Mouse (Mus musculus): Measurements from ENCODE around the gene Afap1l2.

The Afap1l2 gene

DNA sequence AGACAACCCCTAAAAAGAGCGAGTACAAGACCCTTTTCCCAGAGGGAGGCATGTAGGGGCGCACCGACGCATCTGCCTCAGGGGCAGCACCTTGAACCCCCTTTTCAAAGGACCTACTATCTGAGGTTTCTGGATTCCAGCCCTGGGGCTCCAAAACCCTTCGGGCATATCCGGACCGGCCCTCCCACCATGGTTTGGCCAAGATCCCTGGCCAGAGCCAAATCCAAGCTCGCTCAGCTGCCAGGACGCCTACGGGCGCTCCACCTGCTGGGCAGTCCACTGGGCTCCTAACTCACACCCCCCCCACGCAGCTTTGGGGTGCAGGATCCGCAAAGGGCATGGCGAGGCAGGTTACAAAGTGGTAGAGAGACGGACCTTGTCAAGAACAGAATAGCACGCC lies 737 bp downstream of the Afap1l2 start:
- no peak for DNase-seq (ENCODE audit: low spot score in 2 of 2)

DNA sequence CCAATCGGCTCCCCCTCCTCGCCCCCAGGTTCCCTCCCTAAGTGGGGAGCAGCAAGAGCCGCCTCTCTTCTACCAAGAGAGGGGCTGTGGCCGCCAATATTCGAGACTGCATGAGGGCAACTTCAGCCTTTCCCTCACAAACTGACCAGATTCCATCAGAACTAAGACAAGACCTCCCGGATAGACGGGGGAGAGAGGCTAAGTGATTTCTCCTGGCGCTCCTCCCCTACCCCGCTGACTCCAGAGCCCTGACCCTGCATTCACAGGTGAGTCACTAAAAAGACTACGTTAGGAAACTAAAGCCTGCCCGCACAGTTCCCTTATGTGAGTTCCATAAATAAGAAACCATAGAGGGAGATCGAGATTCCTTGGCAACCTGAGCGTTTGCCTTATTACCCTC lies 1.2 kb downstream of the Afap1l2 start:
- no peak for DNase-seq (ENCODE audit: low spot score in 2 of 2)

DNA sequence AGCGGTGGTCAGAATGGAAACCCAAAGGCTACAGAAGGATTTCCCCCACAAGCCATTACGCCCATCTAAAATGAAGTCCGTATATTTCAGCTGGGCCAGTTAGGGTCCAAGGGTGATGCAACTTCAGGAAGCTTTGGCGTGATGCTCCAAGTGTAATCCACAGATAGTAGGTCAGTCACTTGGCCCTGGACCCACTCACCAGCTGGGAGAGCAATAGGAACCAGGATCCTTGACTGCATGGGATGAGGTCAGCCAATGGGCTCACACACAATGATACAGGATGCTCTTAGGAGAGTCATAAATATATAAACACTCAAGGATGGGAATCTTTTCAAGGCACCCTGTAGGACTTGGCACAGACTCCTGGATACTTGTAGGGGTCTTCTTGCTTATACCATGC lies 3.0 kb downstream of the Afap1l2 start:
- DNase-seq (ENCODE audit: low spot score in 2 of 2) = no peak

DNA sequence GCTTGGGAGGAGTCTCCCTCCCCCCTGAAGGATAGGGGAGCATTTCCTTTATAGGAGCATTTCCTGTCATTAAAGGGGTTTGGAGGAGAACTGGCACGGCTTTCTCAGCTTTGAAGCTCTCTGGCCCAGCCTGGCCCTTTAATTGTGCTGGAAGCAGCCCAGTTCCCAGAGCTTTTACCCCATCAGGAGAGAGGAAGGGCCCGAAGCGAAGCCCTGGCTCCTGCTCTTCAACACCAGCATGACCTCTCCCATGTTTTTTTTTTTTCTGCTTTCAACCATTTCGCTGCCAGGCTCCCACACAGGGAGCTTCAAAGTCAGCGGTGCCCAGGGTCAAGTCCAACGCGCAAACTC lies 4.6 kb downstream of the Afap1l2 start:
- no peak for DNase-seq (ENCODE audit: low spot score in 2 of 2)

DNA sequence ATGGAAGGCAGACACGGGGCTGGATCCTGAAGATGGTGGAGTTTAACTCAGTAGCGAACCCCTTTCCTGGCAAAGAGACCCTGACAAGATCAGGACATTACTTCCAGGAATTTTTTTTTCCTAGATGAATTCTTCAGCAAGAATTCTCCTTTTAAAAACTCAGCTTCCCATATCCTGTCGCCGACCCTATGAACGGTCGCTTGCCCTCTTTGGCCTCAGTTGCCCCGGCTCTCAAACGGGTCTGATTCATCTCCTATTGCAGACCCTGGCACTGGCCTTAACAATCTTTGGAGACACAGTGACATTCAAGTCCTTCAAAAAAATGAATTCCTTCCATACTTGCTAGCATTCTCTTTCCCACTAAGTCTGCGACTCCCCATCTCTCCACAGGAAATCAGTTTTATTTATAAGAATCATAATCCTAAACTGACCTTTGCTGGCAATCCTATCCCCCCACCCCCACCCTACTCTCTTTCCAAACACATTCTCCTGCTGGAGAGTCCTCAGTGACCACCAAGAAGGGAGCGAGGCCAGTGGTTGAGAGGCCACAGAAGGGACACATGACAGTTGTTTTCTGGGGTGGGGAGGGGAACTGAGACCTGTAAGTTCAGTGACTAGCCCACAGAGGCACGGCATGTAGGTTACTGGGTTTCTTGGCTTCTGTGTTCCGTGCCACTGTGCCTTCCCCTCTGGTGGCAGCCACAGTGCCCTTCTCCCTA lies 5.1 kb downstream of the Afap1l2 start:
- DNase-seq (ENCODE audit: low spot score in 2 of 2) = no peak

DNA sequence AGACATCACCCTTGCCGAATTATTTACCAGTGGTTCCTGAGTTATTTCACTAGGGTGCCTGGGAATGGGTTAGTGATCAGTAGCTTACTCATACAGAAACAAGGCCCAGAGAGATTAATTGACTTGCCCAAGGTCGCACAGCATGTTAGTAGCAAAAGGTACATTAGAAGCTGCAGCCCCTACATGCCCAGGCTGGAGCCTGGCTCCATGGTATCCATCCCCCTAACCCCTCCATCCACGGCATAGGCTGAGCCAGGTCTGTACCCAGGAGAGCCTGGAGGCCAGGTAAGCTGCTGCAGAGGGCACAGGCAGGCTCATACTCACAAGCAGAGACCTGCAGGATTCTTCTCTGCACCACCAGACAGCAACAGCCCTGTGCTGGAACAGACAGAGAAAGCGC lies 6.1 kb downstream of the Afap1l2 start:
- no peak for DNase-seq (ENCODE audit: low spot score in 2 of 2)

DNA sequence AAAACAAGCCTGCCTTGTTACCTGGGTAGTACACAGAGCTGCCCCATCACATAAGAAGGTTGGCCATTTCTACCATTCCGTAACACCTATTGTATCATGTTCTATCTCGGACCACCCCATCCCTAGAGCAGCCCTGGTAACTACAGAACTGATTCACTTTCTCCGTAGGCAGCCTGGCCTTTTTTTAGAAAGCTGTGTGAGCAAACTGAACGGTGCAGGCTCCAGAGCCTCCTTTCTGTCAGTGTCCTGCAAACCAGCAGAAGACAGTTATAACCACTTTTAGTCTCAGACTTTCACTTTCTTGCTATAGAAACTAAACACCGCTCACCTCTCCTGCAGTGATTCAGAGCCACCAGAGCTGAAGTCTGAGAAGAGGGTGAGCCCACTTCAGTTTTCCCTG lies 7.4 kb downstream of the Afap1l2 start:
- no peak for DNase-seq (ENCODE audit: low spot score in 2 of 2)

DNA sequence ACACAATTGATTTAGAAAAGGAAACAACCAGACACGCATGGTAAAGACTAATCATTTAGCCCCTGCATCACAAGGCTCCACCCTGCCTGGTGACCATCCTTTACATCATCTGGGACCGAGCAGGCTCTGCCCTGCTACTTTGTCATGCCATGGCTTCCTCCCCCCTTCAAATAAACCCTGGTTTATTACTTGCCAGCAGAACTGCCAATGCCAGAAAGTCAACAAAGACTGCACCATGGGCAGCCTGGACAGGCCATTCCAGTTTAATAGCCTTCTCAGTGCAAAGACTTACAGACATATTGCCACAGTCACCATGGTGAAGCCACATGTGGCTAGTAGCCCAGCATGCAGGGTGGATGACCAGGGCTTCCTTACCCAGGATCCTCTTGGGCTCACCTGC lies 8.2 kb downstream of the Afap1l2 start:
- DNase-seq (ENCODE audit: low spot score in 2 of 2) = no peak

DNA sequence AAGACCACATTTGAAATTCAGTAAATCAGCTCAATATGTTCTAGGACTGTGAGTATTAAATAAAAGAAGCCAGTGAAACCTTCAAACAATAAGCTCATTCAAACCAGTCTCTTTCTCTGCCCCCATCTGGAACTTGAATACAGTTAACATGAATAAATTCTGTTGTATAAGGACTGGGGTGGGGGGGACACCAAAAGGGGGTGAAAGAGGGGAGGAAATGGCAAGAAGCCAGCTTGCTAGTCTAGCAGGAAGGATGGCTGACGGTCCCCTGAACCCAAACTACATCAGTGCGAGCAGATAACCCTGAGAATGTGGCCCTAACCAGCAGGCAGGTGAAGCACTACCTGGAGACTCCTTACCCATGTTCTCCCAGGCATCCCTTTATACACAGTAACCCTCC lies 9.1 kb downstream of the Afap1l2 start:
- DNase-seq (ENCODE audit: low spot score in 2 of 2) = no peak

DNA sequence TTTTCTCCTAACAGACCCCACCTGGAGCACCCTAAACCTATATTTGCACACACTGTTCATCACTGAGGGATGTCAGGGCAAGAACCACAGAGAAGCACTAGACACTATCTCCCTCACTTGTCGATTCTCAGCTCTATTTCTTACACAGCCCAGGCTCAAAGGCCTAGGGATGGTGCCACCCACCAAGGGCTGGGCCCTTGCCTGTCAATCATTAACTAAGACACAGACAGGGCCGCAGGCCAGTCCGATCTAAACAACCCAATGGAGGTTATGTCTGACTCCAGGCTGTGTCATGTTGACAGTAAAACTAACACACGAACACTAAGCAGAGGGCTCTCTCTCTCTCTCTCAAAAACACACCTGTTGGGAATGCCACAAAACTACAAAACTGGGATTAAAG lies 9.7 kb downstream of the Afap1l2 start:
- DNase-seq (ENCODE audit: low spot score in 2 of 2) = no peak

DNA sequence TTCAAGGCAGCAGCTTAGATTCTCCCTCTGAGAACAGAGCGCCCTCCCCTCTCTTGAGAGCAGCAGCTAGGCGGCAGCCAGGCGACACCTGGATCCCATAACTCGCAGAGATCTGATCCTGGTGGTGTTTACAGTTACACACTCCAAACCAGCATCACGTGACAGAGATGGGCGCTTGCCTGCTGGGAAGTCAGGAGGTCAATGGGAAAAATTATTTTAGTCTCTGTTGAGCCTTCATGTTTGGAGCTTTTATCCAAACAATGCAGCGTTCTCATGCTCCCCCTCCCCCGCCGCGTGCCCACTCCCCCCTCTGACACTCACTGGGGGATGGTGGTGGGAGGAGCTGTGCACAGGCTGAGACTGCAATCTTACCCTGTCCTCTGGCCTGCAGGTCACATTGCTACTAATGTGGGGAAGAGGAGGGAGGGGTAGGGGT lies 10.8 kb downstream of the Afap1l2 start:
- DNase-seq (ENCODE audit: low spot score in 2 of 2) = no peak

DNA sequence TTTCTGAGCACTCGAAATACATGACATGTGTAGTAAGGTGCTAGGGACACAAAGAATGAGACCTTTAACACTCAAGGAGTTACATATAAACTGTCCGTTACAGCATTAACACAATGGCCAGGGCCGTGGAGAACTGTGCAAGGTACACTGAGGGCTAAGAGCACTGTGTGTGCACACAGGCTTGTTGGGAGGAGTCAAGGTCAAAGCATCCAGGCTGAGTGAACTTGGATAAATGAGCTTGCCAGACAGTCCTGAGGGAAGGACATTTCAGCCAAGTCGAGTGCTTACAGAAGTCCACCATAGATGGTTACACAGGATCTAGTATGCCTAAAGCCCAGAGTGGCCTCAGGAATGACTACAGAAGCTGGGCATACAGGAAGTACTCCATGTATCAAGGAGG lies 12.6 kb downstream of the Afap1l2 start:
- DNase-seq (ENCODE audit: low spot score in 2 of 2) = no peak

DNA sequence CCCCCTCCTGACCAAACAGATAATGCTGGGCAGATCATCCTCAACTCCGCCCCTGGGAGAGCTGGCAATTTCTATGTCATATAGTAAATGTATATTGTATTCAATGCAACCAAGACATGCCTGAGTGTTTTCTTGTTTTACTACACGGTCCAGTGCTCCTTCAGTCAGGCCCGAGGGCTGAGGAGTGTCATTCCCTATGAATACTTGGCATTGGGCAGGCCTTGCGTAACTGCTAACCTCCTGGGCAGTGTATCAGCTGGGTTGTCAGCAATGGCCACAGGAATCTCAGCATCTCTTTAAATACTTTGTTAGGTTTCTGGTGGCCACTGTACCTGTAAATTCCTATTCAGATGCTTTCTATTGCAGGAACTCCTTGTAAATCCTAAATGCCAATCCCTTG lies 13.4 kb downstream of the Afap1l2 start:
- DNase-seq (ENCODE audit: low spot score in 2 of 2) = no peak

DNA sequence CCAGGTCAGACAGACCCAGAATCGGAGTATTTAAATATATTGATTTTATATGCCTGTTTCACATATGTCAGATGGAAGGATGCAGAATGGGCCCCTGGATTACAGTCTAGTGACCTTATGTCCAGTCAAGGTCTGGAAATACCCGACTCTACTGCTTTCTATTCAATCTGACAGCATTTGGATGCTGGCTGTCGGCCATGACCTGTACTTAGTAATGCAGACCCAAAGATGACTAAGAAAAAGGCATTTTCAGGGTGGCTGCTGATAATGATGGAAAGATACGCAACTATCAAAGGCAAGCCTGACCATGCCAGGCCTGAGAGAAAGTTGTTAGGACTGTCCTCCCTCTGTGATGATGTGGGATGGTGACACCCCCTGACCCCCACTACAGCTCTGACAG lies 14.3 kb downstream of the Afap1l2 start:
- DNase-seq (ENCODE audit: low spot score in 2 of 2) = no peak

DNA sequence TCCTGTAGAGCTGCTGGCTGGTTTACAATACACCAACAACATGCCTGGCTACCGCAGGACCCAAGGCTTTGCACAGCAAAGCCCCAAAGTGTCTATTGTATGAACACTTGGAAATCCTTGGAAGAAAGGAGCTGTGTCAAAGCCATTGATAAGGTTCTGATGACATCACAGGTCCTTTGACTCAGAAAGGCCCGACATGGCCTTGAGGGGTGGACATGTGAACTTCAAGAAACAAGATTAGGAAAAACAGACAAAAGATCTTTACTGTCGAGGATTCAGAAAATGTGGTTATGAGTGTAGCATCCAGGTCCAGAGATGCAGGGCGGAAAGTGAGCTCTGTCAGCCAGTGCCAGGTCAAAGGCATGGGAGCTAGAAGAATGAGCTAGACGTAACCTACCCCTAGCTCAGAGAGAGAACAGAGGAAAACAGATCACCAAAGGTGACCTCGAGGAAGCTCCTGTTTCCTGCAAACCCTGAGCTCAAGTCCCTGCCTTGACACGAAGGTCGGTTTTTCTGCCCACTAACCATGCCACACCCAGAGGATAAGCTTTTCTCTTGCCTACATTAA lies 15.0 kb downstream of the Afap1l2 start:
- DNase-seq (ENCODE audit: low spot score in 2 of 2) = no peak

DNA sequence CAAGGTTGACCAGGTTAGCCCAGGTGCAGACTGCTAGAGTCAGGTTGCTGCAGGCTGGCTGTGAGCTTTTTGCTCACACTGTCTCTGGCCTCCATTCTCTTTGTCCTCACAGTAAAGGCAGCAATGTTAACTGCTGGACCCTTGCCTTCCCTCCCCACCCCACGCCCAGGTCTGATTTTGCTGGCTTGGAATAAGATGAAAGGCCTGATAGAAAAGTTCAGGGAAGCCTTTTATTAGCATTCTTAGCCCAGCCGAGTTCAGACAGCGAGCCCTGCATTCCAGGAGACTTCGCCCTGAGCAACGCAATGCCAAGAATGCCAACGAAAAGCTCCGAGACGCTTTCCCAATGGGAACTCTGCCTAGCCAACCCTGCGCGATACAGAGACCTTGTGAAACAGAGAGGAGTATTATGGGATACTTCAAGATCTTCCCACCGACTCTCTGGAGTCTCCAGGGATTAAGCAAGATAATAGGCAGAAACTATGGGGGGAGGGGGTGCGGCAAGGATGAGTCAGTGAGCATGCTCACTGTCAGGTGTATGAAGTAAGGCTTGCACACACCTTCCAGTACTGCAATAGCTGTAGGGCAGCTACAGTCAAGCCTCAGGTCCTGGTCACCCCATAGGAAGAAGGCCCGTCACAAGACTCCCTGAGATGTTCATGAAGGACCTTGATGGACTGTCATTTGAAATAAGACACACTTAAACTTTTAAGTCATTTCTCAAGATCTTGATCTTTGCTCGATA lies 17.5 kb downstream of the Afap1l2 start:
- DNase-seq (ENCODE audit: low spot score in 2 of 2) = no peak

DNA sequence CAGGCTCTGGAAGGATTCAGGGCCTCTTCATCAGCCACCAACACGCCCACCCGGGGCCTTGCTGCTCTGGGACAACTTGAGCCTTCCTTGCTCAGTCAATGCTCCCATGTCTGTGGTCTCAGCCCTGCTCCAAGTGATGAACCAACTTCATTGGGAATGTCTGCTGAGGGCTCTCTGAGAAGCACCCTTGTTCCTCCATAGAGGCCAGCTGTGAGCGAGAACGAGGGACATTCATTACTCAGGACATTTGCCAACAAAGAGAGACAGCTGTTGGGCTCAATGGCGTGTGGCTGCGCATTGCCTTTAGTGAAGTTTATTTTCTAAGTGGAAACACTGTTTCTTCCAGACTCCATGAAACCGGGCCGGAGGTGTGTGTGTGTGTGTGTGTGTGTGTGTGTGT lies 18.9 kb downstream of the Afap1l2 start:
- DNase-seq (ENCODE audit: low spot score in 2 of 2) = no peak

DNA sequence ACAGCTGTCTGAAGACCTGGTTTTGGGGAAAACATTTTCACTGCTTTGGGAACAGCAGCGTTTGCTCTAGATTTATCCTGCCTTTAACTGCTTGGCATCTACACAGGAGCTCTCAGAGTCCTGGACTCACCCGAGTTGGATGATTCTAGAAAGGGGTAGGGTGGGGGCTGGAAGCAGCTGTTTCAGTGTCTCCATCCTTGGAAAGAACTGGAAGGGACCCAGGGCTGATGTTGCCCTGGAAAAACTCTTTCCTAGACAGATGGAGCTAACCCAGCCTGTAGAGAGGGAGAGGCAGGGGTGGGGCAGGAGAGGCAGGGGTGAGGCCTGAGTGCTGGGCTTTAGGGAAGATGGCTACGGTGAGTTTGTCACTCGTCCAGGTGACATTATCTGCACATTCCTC lies 23.8 kb downstream of the Afap1l2 start:
- DNase-seq (ENCODE audit: low spot score in 2 of 2) = no peak

DNA sequence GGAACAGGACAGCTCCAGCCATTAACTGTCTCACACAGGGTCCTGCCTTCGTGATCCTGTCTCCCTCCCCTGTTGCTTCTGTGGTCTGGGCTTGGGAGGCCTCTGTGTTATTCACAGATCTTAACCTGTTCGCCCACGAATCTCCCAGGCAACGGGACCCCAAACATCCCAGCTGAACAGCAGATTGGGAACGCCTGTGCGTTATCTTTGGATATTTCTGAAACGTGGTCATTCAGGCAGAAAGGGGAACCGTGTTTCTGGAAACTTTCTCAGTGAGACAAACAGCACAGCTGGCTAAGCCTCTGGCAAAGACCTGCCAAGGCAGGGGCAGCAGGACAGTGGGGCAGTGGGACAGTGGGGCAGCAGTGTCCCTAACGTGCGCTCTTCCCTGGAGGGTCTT lies 24.3 kb downstream of the Afap1l2 start:
- no peak for DNase-seq (ENCODE audit: low spot score in 2 of 2)

DNA sequence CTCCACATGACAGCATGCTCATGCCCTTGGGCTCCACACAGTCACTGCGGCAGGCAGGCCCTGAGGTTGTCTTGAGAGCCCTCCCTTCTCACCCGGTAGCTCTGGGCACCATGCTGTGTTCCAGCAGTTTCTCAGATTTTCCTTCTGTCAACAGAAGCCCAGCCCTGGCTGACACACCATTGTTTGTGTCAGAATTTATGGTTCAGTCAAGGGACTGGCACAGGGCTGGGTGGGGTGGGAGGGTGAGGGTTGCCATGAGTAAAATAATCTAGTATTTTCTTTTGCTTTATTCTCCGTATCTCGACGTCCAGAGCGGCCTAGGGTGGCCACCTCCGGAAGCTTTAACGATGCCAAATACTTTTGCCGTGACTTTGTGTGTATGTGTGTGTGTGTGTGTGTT lies 26.3 kb downstream of the Afap1l2 start:
- DNase-seq (ENCODE audit: low spot score in 2 of 2) = no peak

DNA sequence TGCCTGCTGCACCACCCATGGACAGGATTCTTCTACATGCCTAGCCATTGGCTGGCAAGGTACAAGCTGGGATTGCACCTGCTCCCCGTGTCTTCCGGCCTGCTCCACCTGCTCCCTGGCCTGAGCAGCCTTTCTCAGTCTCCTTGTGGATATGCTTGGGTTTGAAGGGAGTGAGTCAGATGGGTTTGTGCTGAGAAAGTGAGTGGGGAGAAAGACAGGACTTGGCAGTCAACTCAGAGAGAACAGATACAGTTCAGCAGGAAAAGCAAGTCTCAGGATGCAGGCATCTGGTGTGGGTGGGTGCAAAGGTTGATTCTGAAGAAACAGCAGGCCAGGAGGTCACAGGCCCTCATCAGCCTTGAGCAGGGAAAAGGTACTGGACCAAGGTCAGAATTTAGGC lies 27.2 kb downstream of the Afap1l2 start:
- no peak for DNase-seq (ENCODE audit: low spot score in 2 of 2)

DNA sequence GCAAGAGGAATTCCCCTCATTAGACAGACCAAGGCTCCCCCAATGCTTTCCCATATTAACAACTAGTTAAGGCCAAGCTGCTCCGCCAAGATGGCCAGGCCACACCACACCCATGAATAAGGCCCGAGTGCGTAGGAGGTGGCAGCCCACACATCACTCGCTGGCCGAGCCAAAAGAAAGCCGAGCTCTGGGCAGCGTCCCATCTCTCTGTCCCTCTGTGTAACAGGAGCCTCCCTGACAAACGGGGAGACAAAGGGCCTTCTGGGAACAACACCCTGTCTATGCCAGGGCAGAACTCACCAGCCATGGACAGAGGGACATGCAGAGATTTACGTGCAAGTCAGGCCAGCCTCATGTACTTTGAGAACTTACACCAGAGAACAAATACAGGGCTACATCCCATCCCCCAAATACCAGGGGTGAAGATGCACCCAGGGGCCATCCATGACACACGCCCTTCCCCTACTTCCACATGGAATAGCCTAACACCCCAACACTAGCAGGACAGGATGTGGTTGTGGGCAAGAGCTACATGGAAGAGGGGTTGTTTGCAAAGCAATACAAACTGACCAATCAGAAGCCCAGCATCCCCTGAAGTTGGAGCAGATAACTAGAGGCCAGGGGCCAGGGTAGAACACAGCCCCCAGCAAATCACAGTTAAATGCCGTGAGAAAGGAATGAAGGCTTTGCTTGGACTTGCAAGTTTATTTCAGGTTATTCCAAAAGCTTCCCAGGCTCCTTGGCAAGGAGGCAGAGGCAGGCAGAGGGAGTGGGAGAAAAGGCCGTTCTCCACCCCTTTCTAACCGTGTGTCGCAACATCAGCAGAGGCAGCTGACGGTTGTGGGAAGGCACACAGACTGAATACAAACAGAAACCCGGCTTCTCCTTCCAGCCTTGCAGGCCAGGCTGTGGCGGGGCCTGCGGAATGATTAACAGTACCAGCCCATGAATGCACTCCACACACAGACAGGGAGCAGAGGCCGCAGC lies 30.8 kb downstream of the Afap1l2 start:
- no peak for DNase-seq (ENCODE audit: low spot score in 2 of 2)
